10 mouse cellular contexts compared by ENCODE assay signal in genomic region chr9:70855868-70856267, GRCm38 (mm10).
DNase-seq lines count a peak whose midpoint lies in the region; ATAC-seq and TF ChIP-seq lines count a peak whose summit lies in the region.
"Had no signal": no experiment of that assay in that cellular context is flagged by ENCODE, and none has a peak within 500 bp of the region (broad histone marks: within the 10 kb centered on the region; RNA-seq: fewer than 3 reads in every experiment).

No protein-coding gene starts in this region.

- ATAC-seq in hindbrain, embryonic 15.5 days (ENCODE audit: low FRiP score, low read depth): peak; percentile 47; the same call in 1 of the 2 replicates
- ATAC-seq in hindbrain, embryonic 12.5 days (ENCODE audit: low FRiP score): no peak
- ATAC-seq in intestine, embryonic 16.5 days: peak; percentile 37; the same call in 1 of the 2 replicates
- peak; percentile 32; the same call in 1 of the 2 replicates for ATAC-seq in stomach, postnatal 0 days (ENCODE audit: low FRiP score, low TSS enrichment)

- no peak overlapping the region for H3K27ac ChIP-seq in hindbrain, embryonic 15.5 days (replicated peaks)
- no peak overlapping the region for H3K27ac ChIP-seq in hindbrain, embryonic 12.5 days
- peak overlapping the region; percentile 58 for H3K27ac ChIP-seq in intestine, embryonic 16.5 days (ENCODE audit: low read length)
- peak overlapping the region; percentile 45 for H3K27ac ChIP-seq in stomach, postnatal 0 days (replicated peaks)
- H3K27ac ChIP-seq: limb, embryonic 10.5 days had no signal

- TF ChIP-seq CTCF in stomach, postnatal 0 days (IDR thresholded peaks at IDR 0.05; ENCODE audit: low read depth): no peak

- no peak overlapping the region for H3K4me3 ChIP-seq in hindbrain, embryonic 15.5 days
- no peak overlapping the region for H3K4me3 ChIP-seq in hindbrain, embryonic 12.5 days
- no peak overlapping the region for H3K4me3 ChIP-seq in intestine, embryonic 16.5 days (ENCODE audit: low read length)
- no peak overlapping the region for H3K4me3 ChIP-seq in stomach, postnatal 0 days (ENCODE audit: low read depth, low read length)
- H3K4me3 ChIP-seq: limb, embryonic 10.5 days had no signal

- 61% methylated on average over 6 of the region's 6 CpGs for WGBS in hindbrain, embryonic 15.5 days
- 86% methylated on average over 6 of the region's 6 CpGs for WGBS in hindbrain, embryonic 12.5 days
- WGBS in intestine, embryonic 16.5 days: 63% methylated on average over 6 of the region's 6 CpGs
- WGBS in stomach, postnatal 0 days: 52% methylated on average over 6 of the region's 6 CpGs

- peak; percentile 60 for DNase-seq in spleen, adult 12 weeks (ENCODE audit: low spot score)
- no peak for DNase-seq in spleen, adult 18-20 months
- DNase-seq in stomach, postnatal 0 days (ENCODE audit: low spot score): peak; percentile 53
- DNase-seq in cerebellum, postnatal 36 days: no peak
- DNase-seq in thymus, postnatal 36 days: no peak
- DNase-seq: thymus, adult 2 months had no signal

- H3K27me3 ChIP-seq in hindbrain, embryonic 15.5 days: no peaks in the 10 kb centered on the region
- no peaks in the 10 kb centered on the region for H3K27me3 ChIP-seq in hindbrain, embryonic 12.5 days
- H3K27me3 ChIP-seq in intestine, embryonic 16.5 days (replicated peaks; ENCODE audit: control insufficient read depth, insufficient read depth, low read length): no peaks in the 10 kb centered on the region
- H3K27me3 ChIP-seq in stomach, postnatal 0 days (ENCODE audit: control insufficient read depth, insufficient read depth, low read length): no peaks in the 10 kb centered on the region

- H3K9ac ChIP-seq in hindbrain, embryonic 15.5 days: no peak overlapping the region
- no peak overlapping the region for H3K9ac ChIP-seq in hindbrain, embryonic 12.5 days
- H3K9ac ChIP-seq in intestine, embryonic 16.5 days (ENCODE audit: low read depth, low read length): no peak overlapping the region
- no peak overlapping the region for H3K9ac ChIP-seq in stomach, postnatal 0 days (ENCODE audit: low read length)

- no peaks in the 10 kb centered on the region for H3K9me3 ChIP-seq in hindbrain, embryonic 15.5 days
- H3K9me3 ChIP-seq in hindbrain, embryonic 12.5 days (replicated peaks): no peaks in the 10 kb centered on the region
- no peaks in the 10 kb centered on the region for H3K9me3 ChIP-seq in intestine, embryonic 16.5 days (ENCODE audit: control insufficient read depth, low read length)
- H3K9me3 ChIP-seq in stomach, postnatal 0 days (ENCODE audit: control insufficient read depth, low read length): no peaks in the 10 kb centered on the region
- H3K9me3 ChIP-seq: limb, embryonic 10.5 days had no signal

- no peak for TF ChIP-seq EP300 in stomach, postnatal 0 days (optimal IDR thresholded peaks at IDR 0.05)

- H3K4me1 ChIP-seq in hindbrain, embryonic 15.5 days (replicated peaks): peaks cover 16% of the 10 kb centered on the region
- H3K4me1 ChIP-seq in hindbrain, embryonic 12.5 days: 0 out of 2 replicates have a peak, but pooled peaks cover 5% of the 10 kb centered on the region
- peaks cover 16% of the 10 kb centered on the region for H3K4me1 ChIP-seq in intestine, embryonic 16.5 days (ENCODE audit: control insufficient read depth, insufficient read depth, low read length)
- H3K4me1 ChIP-seq in stomach, postnatal 0 days (replicated peaks; ENCODE audit: control insufficient read depth, insufficient read depth): no peaks in the 10 kb centered on the region

- no peak overlapping the region for H3K4me2 ChIP-seq in hindbrain, embryonic 15.5 days
- H3K4me2 ChIP-seq in hindbrain, embryonic 12.5 days (replicated peaks): no peak overlapping the region
- no peak overlapping the region for H3K4me2 ChIP-seq in intestine, embryonic 16.5 days (ENCODE audit: low read depth, low read length)
- no peak overlapping the region for H3K4me2 ChIP-seq in stomach, postnatal 0 days (replicated peaks; ENCODE audit: low read depth)

- no peaks in the 10 kb centered on the region for H3K36me3 ChIP-seq in hindbrain, embryonic 15.5 days
- H3K36me3 ChIP-seq in hindbrain, embryonic 12.5 days: no peaks in the 10 kb centered on the region
- H3K36me3 ChIP-seq in intestine, embryonic 16.5 days (ENCODE audit: control insufficient read depth, insufficient read depth, low read length): no peaks in the 10 kb centered on the region
- no peaks in the 10 kb centered on the region for H3K36me3 ChIP-seq in stomach, postnatal 0 days (ENCODE audit: control insufficient read depth, insufficient read depth, low read length)
- H3K36me3 ChIP-seq: limb, embryonic 10.5 days had no signal

Comparison
In these comparisons a context has a peak if more than half of its experiments do, and no peak if none do; other contexts are left out.
1. DNase-seq: peak in spleen, adult 12 weeks (single experiment) and stomach, postnatal 0 days (single experiment); none in spleen, adult 18-20 months (0 of 2), cerebellum, postnatal 36 days (0 of 2) and thymus, postnatal 36 days (0 of 2).
2. H3K27ac ChIP-seq: peak in intestine, embryonic 16.5 days (single experiment) and stomach, postnatal 0 days (single experiment); none in hindbrain, embryonic 15.5 days (single experiment) and hindbrain, embryonic 12.5 days (single experiment).